Mouse (Mus musculus): ENCODE results near the gene Atrnl1.

The Atrnl1 gene

DNA sequence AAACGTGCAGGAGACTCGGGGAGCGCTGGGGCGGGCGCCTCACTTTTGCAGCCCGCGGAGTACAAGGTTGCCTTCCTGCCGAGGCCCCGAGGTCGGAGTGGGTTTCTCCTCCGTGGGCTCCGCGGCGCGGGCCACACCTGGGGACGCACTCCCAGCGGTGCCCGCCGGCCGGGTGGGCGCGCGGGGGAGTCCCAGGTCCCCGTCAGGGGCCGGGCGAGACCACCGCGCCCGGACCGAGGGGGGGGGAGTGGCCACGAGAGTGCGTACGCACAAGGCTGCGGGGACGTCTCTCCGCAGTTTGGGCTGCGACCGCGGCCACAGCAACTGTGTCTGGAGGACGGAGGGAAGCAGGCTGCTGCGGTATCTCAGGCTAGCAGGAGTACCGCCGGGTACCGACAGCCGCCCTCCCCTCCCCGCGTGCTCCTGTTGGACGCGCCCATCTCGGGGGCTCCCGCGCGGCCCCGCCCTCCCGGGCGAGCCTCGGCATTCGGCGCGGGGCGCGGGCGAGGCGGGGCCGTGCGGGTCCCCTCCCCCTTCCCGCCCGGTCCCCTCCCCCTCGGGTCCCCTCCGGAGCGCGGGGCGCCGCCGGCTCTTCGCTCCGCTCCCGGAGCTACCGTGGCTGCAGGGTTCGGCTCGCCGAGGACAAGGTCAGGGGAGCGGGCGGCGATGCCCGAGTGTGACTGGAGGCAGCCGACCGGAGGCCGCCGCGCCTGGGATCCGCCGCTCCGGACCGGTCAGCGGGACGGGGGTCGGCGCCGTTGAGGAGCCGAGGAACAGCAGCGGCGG lies at the start of gene Atrnl1:
Gene Atrnl1 (plus strand): TSS at position 559 of the 786 bp plus-strand sequence.
- peak; percentile 88 for DNase-seq (ENCODE audit: low spot score)

DNA sequence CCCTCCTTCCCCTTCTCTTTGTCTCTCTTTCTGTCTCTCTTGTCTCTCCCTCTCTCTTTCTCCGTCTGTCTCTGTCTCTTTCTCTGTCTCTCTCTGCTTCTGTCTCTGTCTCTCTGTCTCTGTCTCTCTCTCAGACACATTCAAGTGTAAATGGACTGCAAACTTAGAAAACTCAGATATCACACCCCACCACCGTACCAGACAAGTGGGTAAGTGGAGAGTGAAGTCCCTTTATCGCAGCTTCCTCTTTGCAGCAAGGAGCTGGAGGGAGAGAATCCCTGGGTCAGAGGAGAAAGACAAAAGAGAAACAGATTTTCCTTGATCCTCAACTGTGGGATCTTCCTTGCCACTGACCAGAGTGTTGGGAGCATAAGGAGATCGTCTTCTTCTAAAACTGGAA lies 49.3 kb upstream of the Atrnl1 start:
- no peak for DNase-seq (ENCODE audit: low spot score)

DNA sequence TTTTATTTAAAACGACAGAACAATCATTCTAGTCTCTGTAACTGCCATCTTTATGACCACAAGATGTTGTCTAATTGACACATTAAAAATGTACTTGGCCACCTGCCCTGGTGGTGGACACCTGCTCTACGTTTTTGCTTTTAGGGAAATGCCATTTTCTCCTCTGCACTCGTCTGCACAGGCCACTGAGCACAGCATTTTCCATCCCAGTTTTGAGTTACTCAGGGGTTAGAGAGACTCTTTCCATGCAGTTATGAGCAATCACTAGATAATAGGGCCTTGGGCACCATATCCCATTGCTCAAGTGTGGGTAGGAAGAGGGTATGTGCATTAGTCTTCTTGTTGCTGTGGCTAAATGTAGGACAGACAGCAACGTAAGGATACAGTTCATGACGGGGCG lies 41.8 kb upstream of the Atrnl1 start:
- no peak for DNase-seq (ENCODE audit: low spot score)

DNA sequence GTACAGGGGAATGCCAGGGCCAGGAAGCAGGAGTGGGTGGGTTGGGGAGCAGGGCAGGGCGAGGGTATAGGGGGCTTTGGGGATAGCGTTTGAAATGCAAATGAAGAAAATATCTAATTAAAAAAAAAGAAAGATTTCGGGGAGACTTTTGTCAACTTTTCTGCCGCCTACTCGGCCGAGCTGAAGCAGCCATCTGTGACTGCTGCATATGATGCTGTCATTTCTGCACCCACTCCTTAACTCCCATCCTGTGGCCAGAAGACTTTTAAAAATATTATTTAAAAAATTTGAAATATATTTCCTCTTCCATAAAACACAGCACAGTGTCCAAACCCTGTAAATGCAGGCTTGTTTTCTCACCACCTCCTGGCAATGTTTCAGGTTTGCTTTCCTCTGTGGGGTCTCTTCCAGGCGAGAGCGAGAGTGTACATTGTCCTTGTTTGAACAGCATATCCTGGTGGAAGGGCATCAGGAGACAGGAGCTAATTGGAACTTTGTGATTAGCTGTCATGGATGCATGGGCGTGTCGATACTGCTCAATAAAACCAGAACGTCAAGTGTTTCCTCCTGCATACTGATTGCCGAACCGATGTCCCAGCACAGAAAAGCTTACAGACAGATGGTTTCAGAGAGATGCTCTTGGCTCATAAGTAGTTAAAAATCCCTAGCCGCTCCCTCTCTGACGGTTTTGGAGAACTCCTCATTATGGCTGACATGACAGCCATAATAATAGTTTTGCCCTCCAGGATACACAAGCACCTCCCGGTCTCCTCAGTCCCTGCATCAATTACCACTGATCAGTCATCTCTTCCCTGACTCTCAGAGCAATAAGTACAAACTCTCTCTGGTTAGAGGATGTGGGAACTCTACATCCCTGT lies 38.2 kb upstream of the Atrnl1 start:
- DNase-seq (ENCODE audit: low spot score) = no peak

DNA sequence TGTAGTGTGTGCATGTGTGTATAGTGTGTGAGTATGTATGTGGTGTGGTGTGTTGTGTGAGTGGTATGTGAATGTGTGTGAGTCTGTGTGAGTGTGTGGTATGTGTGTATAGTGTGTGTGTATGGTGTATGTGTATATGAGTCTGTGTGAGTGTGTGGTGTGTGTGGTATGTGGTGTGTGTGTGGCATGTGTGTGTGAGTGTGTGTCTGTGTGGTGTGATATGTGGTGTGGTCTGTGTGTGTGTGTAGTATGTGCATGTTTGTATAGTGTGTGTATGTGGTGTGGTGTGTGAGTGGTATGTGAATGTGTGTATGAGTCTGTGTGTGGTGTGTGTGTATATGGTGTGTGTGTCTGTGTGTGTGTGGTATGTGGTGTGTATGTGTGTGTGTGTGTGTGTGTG lies 37.4 kb upstream of the Atrnl1 start:
- no peak for DNase-seq (ENCODE audit: low spot score)

DNA sequence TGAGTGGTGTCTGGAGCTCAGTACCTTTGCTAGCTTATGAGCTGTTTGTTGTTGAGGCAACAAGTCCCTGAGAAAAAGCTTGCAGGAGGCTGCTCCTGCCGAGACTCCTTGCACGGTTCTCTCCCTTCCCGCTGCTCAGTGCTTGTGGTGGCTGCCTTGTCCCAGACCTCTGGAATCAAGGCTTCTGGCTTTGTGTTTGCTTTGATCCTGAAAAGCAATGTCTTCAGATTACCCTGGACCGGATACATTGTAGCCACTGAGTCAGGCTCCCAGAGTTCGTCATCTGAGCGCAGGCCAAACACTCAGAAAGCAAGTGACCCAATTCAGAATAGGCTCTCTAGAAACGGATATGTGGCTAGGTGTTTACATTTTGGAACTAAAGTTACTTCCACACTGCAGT lies 35.8 kb upstream of the Atrnl1 start:
- no peak for DNase-seq (ENCODE audit: low spot score)

DNA sequence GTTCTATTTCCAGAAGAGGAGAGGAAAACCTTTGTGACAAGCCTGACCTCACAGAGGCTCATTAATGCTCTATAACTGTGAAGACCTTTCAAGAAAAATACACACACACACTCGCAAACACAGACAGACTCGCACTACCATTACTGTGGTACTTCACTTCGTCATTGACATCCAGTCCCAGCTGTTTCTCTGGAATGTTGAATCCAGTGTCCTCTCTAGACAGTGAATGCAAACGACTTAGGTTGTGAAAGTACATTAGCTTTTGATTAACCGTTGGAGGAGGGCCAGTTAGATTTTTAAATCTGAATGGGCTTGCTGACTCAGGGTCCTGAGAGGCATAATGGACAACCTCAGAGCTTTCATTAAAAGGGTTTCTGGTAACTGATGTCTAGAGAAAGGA lies 34.0 kb upstream of the Atrnl1 start:
- DNase-seq (ENCODE audit: low spot score) = no peak

DNA sequence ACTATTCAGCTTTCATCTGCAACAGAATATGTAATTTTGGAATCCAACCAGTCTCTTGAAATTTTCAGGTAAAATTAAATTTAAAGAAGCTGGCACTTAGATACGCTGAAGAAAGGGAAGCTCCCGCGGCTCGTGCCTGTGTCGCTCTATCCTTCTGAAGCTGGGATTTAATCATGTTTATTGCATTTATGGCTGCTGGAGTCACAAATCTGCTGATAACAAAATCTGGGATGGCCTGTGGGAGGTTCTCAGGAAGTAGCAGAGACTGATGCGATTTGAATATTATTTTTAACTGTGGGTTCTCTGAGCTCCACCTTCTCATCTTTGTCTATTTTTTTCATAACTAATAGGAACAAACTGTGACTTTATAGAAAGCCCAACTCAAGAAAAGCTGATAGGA lies 33.6 kb upstream of the Atrnl1 start:
- no peak for DNase-seq (ENCODE audit: low spot score)

DNA sequence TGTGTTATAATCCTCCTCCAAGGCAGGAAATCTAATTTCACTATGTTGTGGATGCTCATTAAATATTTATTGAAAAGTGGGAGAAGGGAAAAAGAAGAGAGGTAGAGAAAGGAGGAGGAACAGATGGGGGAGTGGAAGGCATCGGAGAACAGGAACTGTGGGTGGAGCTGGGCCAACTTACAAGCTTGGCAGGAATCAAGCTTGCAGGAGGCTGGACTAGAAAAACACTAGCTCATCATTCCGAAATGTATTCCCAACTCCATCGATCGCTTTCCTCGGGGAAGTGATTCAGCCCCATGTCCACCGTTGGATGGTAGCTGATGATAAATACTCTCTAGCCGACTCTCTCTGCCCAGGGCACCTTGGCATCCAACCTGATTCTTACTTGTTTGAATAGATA lies 29.9 kb upstream of the Atrnl1 start:
- no peak for DNase-seq (ENCODE audit: low spot score)

DNA sequence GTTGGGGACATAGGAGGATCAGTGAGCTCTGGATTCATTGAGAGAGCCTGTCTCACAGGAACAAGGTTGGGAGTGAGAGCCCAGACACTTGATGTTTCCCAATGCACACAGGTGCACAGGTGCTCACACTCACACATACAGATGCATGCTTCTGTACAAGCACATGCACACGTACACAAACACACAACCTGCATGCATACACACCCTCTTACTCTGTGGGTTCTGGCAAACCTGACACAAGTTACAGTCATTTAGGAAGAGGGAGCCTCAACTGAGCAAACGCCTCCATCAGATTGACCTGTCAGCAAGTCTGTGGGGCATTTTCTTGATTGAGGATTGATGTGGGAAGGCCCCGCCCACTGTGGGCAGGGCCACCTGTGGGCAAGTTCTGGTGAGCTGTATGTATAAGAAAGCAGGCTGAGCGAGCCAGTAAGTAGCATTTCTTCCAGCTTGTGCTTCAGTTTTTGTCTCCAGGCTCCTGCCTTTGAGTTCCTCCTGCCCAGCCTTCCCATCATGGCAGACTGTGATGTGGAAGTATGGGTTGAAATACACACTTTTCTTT lies 25.5 kb upstream of the Atrnl1 start:
- no peak for DNase-seq (ENCODE audit: low spot score)

DNA sequence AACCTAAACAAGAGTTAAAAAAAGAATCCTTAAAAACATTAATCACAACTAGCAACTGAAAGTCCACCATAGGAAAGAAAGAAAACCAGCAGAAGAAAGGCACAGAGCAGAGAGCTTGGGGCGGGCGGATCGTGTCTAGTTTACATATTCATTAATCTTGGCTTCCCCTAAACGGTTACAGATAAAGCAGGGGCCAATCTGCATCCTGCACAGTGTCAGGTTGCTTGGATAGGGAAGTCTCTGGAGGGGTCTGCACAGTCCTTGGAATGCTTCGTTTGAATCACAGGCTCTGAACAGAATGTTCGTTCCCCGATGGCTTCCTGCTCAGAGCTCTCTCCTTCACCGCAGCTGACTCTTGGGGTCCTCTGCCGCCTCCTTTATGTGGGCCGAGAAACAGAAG lies 24.7 kb upstream of the Atrnl1 start:
- DNase-seq (ENCODE audit: low spot score) = peak; percentile 74

DNA sequence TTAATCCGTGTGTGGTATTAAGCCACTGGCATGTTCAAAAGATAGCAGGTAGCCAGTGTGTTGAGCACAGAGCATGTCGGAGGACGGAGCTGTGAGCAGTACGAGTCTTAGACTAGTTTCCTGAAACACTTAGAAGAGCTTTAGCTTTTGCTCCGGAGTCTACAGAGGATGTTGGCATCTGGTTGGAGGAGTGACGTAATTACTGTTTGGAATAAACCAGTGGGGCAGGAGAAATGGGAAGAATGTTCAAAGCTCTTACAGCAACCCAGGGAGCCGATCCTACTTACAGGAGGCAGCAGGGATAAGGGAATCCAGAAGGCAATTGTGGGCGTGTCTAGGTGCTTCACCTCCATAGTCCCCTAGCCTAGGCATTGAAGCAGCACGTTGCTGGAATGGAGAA lies 21.3 kb upstream of the Atrnl1 start:
- no peak for DNase-seq (ENCODE audit: low spot score)

DNA sequence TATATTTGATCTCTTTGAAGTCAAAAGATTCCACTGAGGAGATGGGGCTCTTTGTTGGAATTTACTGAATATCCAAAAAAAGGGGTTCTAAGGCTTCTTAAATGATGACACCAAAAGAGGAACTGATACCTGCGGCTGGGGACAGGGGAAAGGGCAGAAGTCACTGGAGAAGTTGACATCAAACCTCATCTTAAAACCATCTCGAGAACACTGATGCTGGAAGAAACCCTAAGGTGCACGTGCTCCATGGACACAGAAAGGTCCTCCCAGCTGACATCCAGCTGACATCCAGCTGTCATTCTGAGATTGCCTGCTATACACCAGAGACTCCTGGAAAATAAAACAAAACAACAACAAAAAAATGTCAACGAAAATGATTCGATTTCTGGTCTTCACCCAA lies 19.9 kb upstream of the Atrnl1 start:
- no peak for DNase-seq (ENCODE audit: low spot score)

DNA sequence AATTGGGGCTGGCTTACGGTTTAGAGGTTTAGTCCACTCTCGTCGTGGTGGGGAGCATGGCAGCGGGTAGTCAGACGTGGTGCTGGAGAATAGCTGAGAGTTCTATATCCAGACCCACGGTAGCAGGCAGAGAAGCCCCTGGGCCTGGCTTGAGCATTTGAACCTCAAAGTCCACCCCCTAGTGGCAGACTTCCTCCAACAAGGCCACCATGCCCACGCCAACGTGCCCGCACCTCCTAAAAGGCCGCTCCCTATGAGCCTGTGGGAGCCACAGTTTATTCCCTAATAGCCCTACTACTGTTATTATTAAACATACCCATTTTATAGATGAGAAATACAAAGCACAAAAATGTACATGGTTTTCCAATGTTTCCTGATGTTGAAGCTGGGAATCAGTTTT lies 19.2 kb upstream of the Atrnl1 start:
- no peak for DNase-seq (ENCODE audit: low spot score)

DNA sequence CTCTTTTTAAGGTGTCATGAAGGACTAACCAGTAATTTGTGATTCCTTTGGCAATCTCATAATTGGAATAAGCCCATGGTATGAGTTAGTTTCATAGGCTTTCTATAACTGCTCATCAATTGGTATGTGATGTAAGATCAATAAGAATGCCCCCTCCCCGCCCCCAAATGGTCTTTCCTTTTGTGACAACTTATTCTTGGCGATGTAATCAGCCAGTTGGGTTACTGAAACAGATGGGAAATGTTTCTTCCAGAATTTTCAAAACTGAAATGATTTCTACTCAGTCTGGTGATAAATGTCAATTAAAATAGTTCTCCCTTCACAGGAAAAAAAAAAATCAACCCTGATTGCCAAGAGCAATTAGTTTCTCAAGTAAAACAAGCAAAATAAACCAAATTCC lies 18.5 kb upstream of the Atrnl1 start:
- DNase-seq (ENCODE audit: low spot score) = no peak

DNA sequence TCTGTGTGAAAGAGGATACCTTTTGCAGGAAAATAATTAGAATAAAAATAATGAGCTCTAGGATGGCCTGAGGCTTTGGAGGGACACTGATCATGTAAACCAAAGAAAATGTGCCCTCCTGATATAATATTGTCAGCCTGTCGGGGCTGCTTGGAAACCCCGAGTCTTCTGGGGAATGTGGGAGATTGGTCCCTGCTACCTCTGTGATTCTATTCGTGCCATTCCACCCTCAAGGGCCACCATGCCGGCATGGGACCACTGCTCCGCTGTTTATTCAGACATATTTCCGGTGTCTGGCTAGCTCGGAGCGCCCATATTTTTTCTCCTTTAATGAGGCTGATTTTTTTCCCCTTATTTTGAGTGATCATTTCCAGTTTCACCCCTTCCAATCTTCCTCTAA lies 11.7 kb upstream of the Atrnl1 start:
- no peak for DNase-seq (ENCODE audit: low spot score)

DNA sequence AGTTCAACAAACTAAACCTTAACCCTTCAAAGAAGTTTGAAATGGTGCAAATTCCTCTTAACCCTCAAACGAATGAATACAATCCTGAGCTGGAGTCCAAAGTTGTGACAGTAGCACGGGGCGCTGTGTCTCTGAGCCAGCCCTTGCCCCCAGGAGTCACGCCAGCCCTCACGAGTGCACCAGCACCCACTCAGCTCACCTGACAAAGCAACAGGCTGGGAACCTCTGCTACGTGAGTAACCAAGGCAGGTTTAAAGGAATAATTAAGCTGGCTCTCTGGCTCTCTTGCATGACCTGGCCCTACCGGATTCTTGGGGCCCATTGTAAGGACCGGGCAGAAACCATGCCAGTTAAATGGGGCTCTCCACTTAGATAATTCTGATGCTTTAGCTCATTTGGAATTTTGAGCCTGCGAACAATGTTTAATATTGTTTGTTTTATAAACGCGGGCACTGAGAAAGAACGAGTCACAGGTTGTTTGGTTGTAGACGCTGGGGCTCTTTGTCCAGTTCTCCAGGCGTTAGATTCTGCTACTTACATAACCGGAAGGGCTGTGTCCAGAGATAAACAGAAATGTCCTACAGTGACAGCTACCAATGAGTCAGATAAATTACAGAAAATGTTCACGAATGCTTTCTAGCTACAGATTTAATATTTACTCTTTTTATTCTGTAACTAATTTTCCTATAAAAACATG lies 10.5 kb upstream of the Atrnl1 start:
- DNase-seq (ENCODE audit: low spot score) = no peak

DNA sequence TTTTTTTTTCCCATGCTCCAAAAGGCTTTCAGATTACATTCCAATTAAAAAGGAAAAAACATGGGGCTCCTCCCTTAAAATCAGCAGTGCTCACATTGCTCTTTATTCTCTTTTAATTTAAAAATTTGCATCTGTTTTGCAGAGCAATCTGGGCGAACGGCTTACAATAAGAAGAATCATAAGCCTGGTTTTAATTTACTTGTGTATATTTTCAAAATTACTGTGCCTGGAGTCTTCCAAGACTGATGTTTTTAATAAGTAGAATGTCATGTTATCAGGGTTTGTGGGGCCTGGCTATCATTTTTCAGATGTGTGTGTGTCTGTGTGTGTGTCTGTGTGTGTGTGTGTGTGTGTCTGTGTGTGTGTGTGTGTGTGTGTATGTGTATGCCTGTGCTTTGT lies 9.9 kb upstream of the Atrnl1 start:
- no peak for DNase-seq (ENCODE audit: low spot score)

DNA sequence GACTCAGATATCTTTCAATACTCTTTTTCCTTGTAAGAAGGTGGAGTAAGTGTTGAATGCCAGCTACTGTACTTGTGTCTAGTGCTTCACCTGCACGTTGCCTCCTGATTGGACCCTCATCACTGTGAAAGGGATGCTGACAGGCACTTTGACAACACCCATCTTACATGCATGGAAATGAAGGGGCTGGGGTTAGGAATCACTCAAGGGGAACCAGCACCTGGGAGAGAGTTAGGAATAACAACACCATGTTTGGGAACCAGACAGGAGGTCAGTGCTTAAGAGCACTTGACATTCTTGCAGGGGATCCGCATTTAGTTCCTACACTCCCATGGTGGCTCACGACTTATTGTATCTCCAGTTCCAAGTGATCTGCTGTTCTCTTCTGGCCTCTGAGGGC lies 7.2 kb upstream of the Atrnl1 start:
- no peak for DNase-seq (ENCODE audit: low spot score)

DNA sequence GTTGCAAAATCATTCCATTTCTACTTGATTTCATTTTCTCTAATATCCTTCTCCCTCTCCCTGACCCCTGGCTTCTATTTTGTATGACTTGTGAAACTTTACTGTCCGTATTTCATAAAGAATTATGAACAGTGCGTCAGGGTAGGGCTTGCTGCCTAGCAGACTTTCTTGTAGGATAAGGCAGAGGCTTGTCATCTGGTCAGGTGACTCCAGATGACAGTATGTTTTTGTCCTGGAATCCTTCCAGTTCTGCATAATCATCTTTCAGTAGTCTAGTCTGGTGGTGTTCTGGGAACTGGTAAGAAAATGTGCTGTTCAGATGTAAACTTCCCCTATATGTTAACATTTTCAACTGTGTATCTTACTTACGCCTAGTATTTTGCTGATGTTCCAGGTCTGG lies 4.9 kb upstream of the Atrnl1 start:
- no peak for DNase-seq (ENCODE audit: low spot score)

DNA sequence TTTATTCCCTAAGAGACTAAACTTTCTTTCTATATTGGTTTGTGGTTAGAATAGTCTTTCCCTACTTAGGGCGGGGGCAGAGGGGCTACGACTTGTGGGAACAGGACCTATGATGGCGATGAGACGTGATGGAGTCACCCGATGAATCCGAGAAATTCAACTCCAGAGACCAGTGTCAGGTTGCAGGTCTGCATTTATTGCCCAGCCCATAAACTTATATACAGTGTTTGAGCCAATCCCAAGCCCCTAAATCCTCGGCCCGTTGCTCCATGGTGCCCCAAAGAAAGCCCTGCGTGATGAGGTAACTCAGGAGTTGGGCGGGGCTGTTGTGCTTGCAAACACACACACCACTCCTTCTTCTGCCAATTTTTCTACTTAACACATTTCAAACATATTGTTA lies 4.5 kb upstream of the Atrnl1 start:
- no peak for DNase-seq (ENCODE audit: low spot score)

DNA sequence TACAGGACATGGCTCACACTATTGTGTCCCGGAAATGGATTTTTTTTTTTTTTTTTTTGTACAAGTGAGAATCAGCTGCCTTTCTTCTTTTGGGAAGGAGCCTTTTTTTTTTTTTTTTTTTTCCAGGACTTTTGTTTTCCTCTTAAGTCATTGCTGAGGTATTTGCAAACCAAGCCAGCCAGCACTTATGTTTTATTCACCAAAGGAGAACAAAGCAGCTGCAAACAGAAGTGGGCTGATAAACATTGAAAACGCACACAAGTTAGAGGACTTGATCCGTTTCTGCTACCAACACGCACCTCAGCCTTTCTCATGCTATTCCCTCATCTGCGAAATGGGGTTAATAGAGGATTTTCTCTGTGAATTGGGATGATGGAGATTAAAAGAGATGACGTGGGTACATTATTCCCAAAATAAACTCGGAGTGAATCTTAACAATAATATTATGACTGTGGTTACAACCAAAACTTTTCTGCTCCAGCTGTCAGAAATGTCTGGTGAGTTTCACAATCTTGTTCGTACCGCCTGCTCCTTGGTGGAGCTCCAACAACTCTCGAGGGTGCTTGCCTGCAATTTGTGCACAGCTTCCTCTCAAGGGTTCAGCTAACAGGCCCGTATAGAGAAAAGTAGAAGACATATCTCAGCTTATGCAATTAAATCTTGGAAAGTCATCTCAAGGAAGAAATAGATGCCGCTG lies 1.3 kb upstream of the Atrnl1 start:
- no peak for DNase-seq (ENCODE audit: low spot score)
